Mouse (Mus musculus) spleen, postnatal 10 days (tissue): ENCODE data around the gene Xrn2.

Experiments used
- DNase-seq, 2 experiments: peaks; one replicate each; pipeline ENCODE4 v3.0.0; 2021 to 2022; ENCODE audit warnings: low spot score in 2 of 2

Gene Xrn2

GRCm38 (mm10) chr2:147053229-147053892 is 40.6 kb downstream of the Xrn2 start:
- no peak for DNase-seq

GRCm38 (mm10) chr2:147067480-147068246 is 54.9 kb downstream of the Xrn2 start:
- DNase-seq, result no peak

GRCm38 (mm10) chr2:147069077-147069476 is 56.3 kb downstream of the Xrn2 start:
- DNase-seq, result no peak

- no peak for DNase-seq
Measured at GRCm38 (mm10) chr2:147070305-147070704, 57.5 kb downstream of the Xrn2 start.

- DNase-seq, result no peak
Measured at GRCm38 (mm10) chr2:147073962-147074361, 61.2 kb downstream of the Xrn2 start.

GRCm38 (mm10) chr2:147074399-147074798 is 61.6 kb downstream of the Xrn2 start:
- DNase-seq, result no peak

GRCm38 (mm10) chr2:147082391-147082790 is 69.6 kb downstream of the Xrn2 start:
- no peak for DNase-seq

GRCm38 (mm10) chr2:147083471-147084365 is 70.9 kb downstream of the Xrn2 start:
- peak; percentile 20 to 28 for DNase-seq

GRCm38 (mm10) chr2:147084366-147085071 is 71.7 kb downstream of the Xrn2 start:
- DNase-seq, result peak; percentile 8 to 24

GRCm38 (mm10) chr2:147085072-147085870 is 72.5 kb downstream of the Xrn2 start, which contains the start of gene Nkx2-4:
Gene Nkx2-4 (minus strand): TSS chr2:147085445.
- DNase-seq, result peak; percentile 3 to 17

GRCm38 (mm10) chr2:147085937-147086336 is 73.1 kb downstream of the Xrn2 start:
- no peak for DNase-seq

- no peak for DNase-seq
Measured at GRCm38 (mm10) chr2:147086441-147086840, 73.6 kb downstream of the Xrn2 start.

- no peak for DNase-seq
Measured at GRCm38 (mm10) chr2:147119736-147120135, 106.9 kb downstream of the Xrn2 start.

- no peak for DNase-seq
Measured at GRCm38 (mm10) chr2:147127366-147127765, 114.6 kb downstream of the Xrn2 start.
